Mouse (Mus musculus) CH12.LX (cell line): Measurements from ENCODE around the gene Vdr. TPM values are rescaled to one million over a fixed set of nuclear protein-coding genes. Genes with fewer than 3 reads are reported as not detected.

Experiments used
- DNase-seq: peaks from one replicate; pipeline ENCODE4 v3.0.0-alpha.2; 2013; ENCODE audit errors: extremely low read depth
- H3K27ac ChIP-seq: 2 replicates; pipeline ENCODE4 v1.5.1; 2012; ENCODE audit warnings: low read depth, mild to moderate bottlenecking, control low read depth, moderate library complexity; ENCODE audit not compliant: insufficient read depth
- H3K27me3 ChIP-seq: replicated peaks from 2 replicates; pipeline ENCODE3; 2012; ENCODE audit warnings: inconsistent platforms
- H3K36me3 ChIP-seq, 2 experiments: replicated peaks in 1 of 2; 2 replicates each; pipeline versions ENCODE3 to v1.6.1; 2012; ENCODE audit warnings: inconsistent platforms in 1 of 2, low read length in 1 of 2, mild to moderate bottlenecking in 1 of 2, mixed read lengths in 1 of 2, moderate library complexity in 1 of 2; ENCODE audit not compliant: control insufficient read depth in 1 of 2, insufficient read depth in 1 of 2
- H3K4me1 ChIP-seq, 2 experiments: 2 replicates each; pipeline ENCODE4 v1.6.1; 2012; ENCODE audit warnings: inconsistent platforms in 1 of 2, moderate library complexity in 1 of 2; ENCODE audit not compliant: insufficient read depth in 2 of 2, control insufficient read depth in 1 of 2
- H3K4me2 ChIP-seq: 2 replicates; pipeline ENCODE4 v1.6.1; 2012; ENCODE audit warnings: low read depth, mild to moderate bottlenecking, control low read depth; ENCODE audit not compliant: poor library complexity, insufficient read depth, severe bottlenecking
- H3K4me3 ChIP-seq, 3 experiments: fragments of 150-350 bp in 1 of 3; sonication (generic) in 1 of 3; replicated peaks in 1 of 3; 2 replicates each; pipeline versions ENCODE3 to v1.5.1; 2011 to 2012; ENCODE audit warnings: low read depth in 2 of 3, low read length in 2 of 3, mild to moderate bottlenecking in 2 of 3, moderate library complexity in 2 of 3, control low read depth in 1 of 3, improper control_type of control experiment in 1 of 3, inconsistent platforms in 1 of 3, mixed read lengths in 1 of 3; ENCODE audit not compliant: poor library complexity in 1 of 3
- H3K79me2 ChIP-seq: replicated peaks from 2 replicates; pipeline ENCODE4 v1.6.1; 2012; ENCODE audit warnings: mild to moderate bottlenecking, moderate library complexity; ENCODE audit not compliant: control insufficient read depth, poor library complexity, insufficient read depth, severe bottlenecking; ENCODE audit errors: extremely low read depth
- H3K9ac ChIP-seq: 2 replicates; pipeline ENCODE4 v1.6.1; 2012; ENCODE audit warnings: low read depth, mild to moderate bottlenecking, control low read depth, moderate library complexity; ENCODE audit not compliant: insufficient read depth
- H3K9me3 ChIP-seq: replicated peaks from 2 replicates; pipeline ENCODE3; 2012; ENCODE audit warnings: low read length, inconsistent platforms, mixed read lengths
- CHD1 ChIP-seq: IDR thresholded peaks from 2 replicates; pipeline ENCODE4 v1.6.1; 2012; ENCODE audit warnings: low read depth, low read length, improper control_type of control experiment, inconsistent platforms
- CHD2 ChIP-seq: IDR thresholded peaks from 2 replicates; pipeline ENCODE4 v1.6.1; 2011; ENCODE audit warnings: low read length, improper control_type of control experiment
- CTCF ChIP-seq, 2 experiments: IDR thresholded peaks in 1 of 2; conservative IDR thresholded peaks in 1 of 2; 2 replicates each; pipeline ENCODE4 v1.5.1; 2011 to 2012; ENCODE audit warnings: low read depth in 2 of 2, low read length in 2 of 2, improper control_type of control experiment in 1 of 2, inconsistent platforms in 1 of 2, mild to moderate bottlenecking in 1 of 2, moderate library complexity in 1 of 2
- EP300 ChIP-seq: IDR thresholded peaks from 2 replicates; pipeline ENCODE4 v1.6.1; 2011; ENCODE audit warnings: low read length, improper control_type of control experiment
- ETS1 ChIP-seq: conservative IDR thresholded peaks from 2 replicates; pipeline ENCODE4 v1.6.1; 2012; ENCODE audit warnings: low read depth, mild to moderate bottlenecking, inconsistent platforms, low read length, improper control_type of control experiment, moderate library complexity
- GABPA ChIP-seq: IDR thresholded peaks from 2 replicates; pipeline ENCODE4 v1.6.1; 2012; ENCODE audit warnings: low read depth, low read length, improper control_type of control experiment, inconsistent platforms; ENCODE audit not compliant: insufficient replicate concordance
- IRF4 ChIP-seq: IDR thresholded peaks from 2 replicates; pipeline ENCODE4 v1.6.1; 2014; ENCODE audit warnings: low read depth, mild to moderate bottlenecking, inconsistent platforms, low read length, improper control_type of control experiment
- JUN ChIP-seq: IDR thresholded peaks from 2 replicates; pipeline ENCODE4 v1.6.1; 2011; ENCODE audit warnings: low read depth, mild to moderate bottlenecking, low read length, improper control_type of control experiment, moderate library complexity; ENCODE audit not compliant: insufficient read depth
- MAFK ChIP-seq: IDR thresholded peaks from 2 replicates; pipeline ENCODE4 v1.6.1; 2011; ENCODE audit warnings: low read length, improper control_type of control experiment; ENCODE audit not compliant: insufficient replicate concordance
- MAZ ChIP-seq: IDR thresholded peaks from 2 replicates; pipeline ENCODE4 v1.6.1; 2012; ENCODE audit warnings: low read depth, mild to moderate bottlenecking, inconsistent platforms, low read length, improper control_type of control experiment, moderate library complexity
- MEF2A ChIP-seq: IDR thresholded peaks from 2 replicates; pipeline ENCODE4 v1.6.1; 2014; ENCODE audit warnings: low read depth, mild to moderate bottlenecking, inconsistent platforms, low read length, improper control_type of control experiment, borderline replicate concordance
- MXI1 ChIP-seq: IDR thresholded peaks from 2 replicates; pipeline ENCODE4 v1.6.1; 2011; ENCODE audit warnings: mild to moderate bottlenecking, low read depth, low read length, improper control_type of control experiment
- NELFE ChIP-seq: IDR thresholded peaks from 2 replicates; pipeline ENCODE4 v1.6.1; 2011; ENCODE audit warnings: low read depth, low read length, improper control_type of control experiment
- NRF1 ChIP-seq: IDR thresholded peaks from 2 replicates; pipeline ENCODE4 v1.6.1; 2014; ENCODE audit warnings: low read depth, mild to moderate bottlenecking, inconsistent platforms, low read length, improper control_type of control experiment, moderate library complexity
- RAD21 ChIP-seq: IDR thresholded peaks from 2 replicates; pipeline ENCODE4 v1.6.1; 2011; ENCODE audit warnings: low read depth, mild to moderate bottlenecking, low read length, improper control_type of control experiment, moderate library complexity
- RCOR1 ChIP-seq: conservative IDR thresholded peaks from 2 replicates; pipeline ENCODE4 v1.6.1; 2012; ENCODE audit warnings: low read depth, mild to moderate bottlenecking, inconsistent platforms, low read length, improper control_type of control experiment
- SIN3A ChIP-seq: IDR thresholded peaks from 2 replicates; pipeline ENCODE4 v1.6.1; 2012; ENCODE audit warnings: low read length, improper control_type of control experiment, inconsistent platforms
- USF1 ChIP-seq: IDR thresholded peaks from 2 replicates; pipeline ENCODE4 v1.6.1; 2014; ENCODE audit warnings: low read depth, mild to moderate bottlenecking, inconsistent platforms, low read length, improper control_type of control experiment
- ZKSCAN1 ChIP-seq: IDR thresholded peaks from 2 replicates; pipeline ENCODE4 v1.6.1; 2012; ENCODE audit warnings: low read depth, inconsistent platforms, low read length, improper control_type of control experiment, borderline replicate concordance
- ZNF384 ChIP-seq: IDR thresholded peaks from 2 replicates; pipeline ENCODE4 v1.6.1; 2012; ENCODE audit warnings: low read depth, low read length, improper control_type of control experiment, inconsistent platforms
- dilution Hi-C: fragments of 300-500 bp; cut with MboI; formaldehyde crosslinking; loops from 2 replicates; pipeline ENCODE4 v1.14.3; 2020; ENCODE audit warnings: low sequenced_read_pairs; ENCODE audit not compliant: extremely low pct_unique_long_range_greater_than_20kb, extremely low pct_ligation_motif_present
- in situ Hi-C: fragments of 300-500 bp; cut with MboI; formaldehyde crosslinking; loops from 3 replicates; pipeline ENCODE4 v1.14.3; 2019; ENCODE audit warnings: low sequenced_read_pairs, low pct_ligation_motif_present, low pct_unique_long_range_greater_than_20kb, mixed read lengths
- polyA plus RNA-seq: library from polyadenylated mRNA; unstranded; fragments of >175 nt; gene quantifications from 2 replicates; pipeline ENCODE4 v1.2.1, GENCODE M21; 2012; ENCODE audit warnings: low read depth; ENCODE audit not compliant: insufficient read length
- total RNA-seq, 2 experiments: library from RNA; depleted of rRNA; stranded (reverse); fragments of 300-350 nt in 1 of 2; fragments of >200 nt in 1 of 2; gene quantifications; 2 replicates each; pipeline ENCODE4 v1.2.3; 2012 to 2014

Vdr gene
- total and polyA plus RNA-seq, 3 experiments: 0.52 to 1.7 (median 0.68) TPM

- H3K9me3 ChIP-seq: no peaks in the 10 kb centered on the region
- DNase-seq: no peak
- H3K27me3 ChIP-seq: peaks cover 41% of the 10 kb centered on the region
- peaks cover 7 to 27% of the 10 kb centered on the region in 2 experiments for H3K4me1 ChIP-seq
- dilution Hi-C loops (no loop called here), in situ Hi-C loops (no loop called here)
- H3K9ac ChIP-seq: no peak overlapping the region
- no peak overlapping the region for H3K27ac ChIP-seq
- H3K79me2 ChIP-seq: no peaks in the 10 kb centered on the region
- no peak for TF ChIP-seq NRF1
- TF ChIP-seq MXI1: no peak
- TF ChIP-seq GABPA: no peak
- TF ChIP-seq CHD1: no peak
- TF ChIP-seq SIN3A: no peak
- TF ChIP-seq ZNF384: no peak
- no peak for TF ChIP-seq CHD2
- TF ChIP-seq USF1: no peak
- TF ChIP-seq NELFE: no peak
- TF ChIP-seq MAFK: no peak
- TF ChIP-seq RCOR1: no peak
- TF ChIP-seq MEF2A: no peak
- no peak for TF ChIP-seq EP300
- TF ChIP-seq IRF4: no peak
- no peak for TF ChIP-seq MAZ
- no peak for TF ChIP-seq ZKSCAN1
- no peak for TF ChIP-seq RAD21
- TF ChIP-seq JUN: no peak
- TF ChIP-seq ETS1: no peak
- H3K4me2 ChIP-seq: no peak overlapping the region
- H3K4me3 ChIP-seq: no peak overlapping the region
- no peaks in the 10 kb centered on the region for H3K36me3 ChIP-seq
Measured at GRCm38 (mm10) chr15:97903261-97904009, 7.0 kb downstream of the Vdr start.

DNA sequence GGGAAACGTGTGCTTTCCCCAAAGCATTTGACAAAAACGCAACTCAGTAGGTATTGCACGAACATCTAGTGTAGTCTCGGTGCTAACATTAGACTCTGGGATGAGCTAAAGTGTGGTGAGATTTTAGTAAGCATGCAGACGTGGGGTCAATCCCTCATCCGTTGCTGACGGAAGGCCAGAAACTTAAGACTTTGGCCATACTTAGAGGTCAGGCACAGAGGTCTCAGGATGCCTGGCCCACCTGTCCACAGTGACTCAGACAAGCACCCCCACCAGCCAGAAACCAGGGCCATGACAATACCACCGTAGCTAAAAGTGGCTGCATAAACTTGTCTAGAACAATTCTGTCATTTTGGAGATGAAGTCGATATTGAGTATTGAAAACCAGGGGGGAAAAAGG lies 9.4 kb downstream of the Vdr start:
- dilution Hi-C loops: no loop called here
- Histone ChIP-seq H3K36me3 (no peaks in the 10 kb centered on the region), H3K27ac (no peak overlapping the region), H3K9me3 (no peaks in the 10 kb centered on the region), H3K4me1 (peaks cover 2 to 24% of the 10 kb centered on the region in 2 experiments; a peak in 3 of 4 replicates), H3K27me3 (peaks cover 21% of the 10 kb centered on the region), H3K9ac (no peak overlapping the region), H3K4me3 (no peak overlapping the region), H3K79me2 (no peaks in the 10 kb centered on the region), H3K4me2 (no peak overlapping the region)
- no peak for TF ChIP-seq CTCF (conservative IDR thresholded peaks at IDR 0.05 in 1 of 2, IDR thresholded peaks at IDR 0.05 in 1 of 2; ENCODE audit: low read depth in 2 of 2, low read length in 2 of 2)
- in situ Hi-C loops: no loop called here
- no peak for DNase-seq
